Mouse (Mus musculus) liver, postnatal 0 days (tissue): ENCODE measurements around the gene Emc8. TPM values are rescaled to one million over a fixed set of nuclear protein-coding genes. Genes with fewer than 3 reads are reported as not detected.
"Not testable (repeated sequence)": the region's sequence is repeated elsewhere in the genome, so short reads cannot be mapped to it uniquely, and the experiment has no call there.

Experiments
- ATAC-seq: fragments of 200-750 bp; cut with Nextera tagmentation; 2 replicates; pipeline ENCODE4 v1.8.0; 2017; ENCODE audit warnings: mild to moderate bottlenecking, moderate library complexity
- DNase-seq: peaks from one replicate; pipeline ENCODE4 v3.0.0-alpha.2; 2016
- H3K27ac ChIP-seq: fragments of 300-500 bp; sonication (generic); 2 replicates; pipeline ENCODE4 v1.5.1; 2014; ENCODE audit warnings: antibody characterized with exemption, moderate library complexity, mild to moderate bottlenecking, low read depth
- H3K27me3 ChIP-seq: fragments of 300-500 bp; sonication (generic); 2 replicates; pipeline ENCODE4 v1.6.1; 2014; ENCODE audit warnings: low read length, control low read depth, mixed read lengths; ENCODE audit not compliant: insufficient read depth
- H3K36me3 ChIP-seq: fragments of 300-500 bp; sonication (generic); replicated peaks from 2 replicates; pipeline ENCODE4 v1.6.1; 2014; ENCODE audit warnings: mild to moderate bottlenecking, control low read depth, low read length, moderate library complexity, mixed read lengths; ENCODE audit not compliant: insufficient read depth
- H3K4me1 ChIP-seq: fragments of 300-500 bp; sonication (generic); 2 replicates; pipeline ENCODE4 v1.6.1; 2014; ENCODE audit warnings: antibody characterized with exemption, mild to moderate bottlenecking, control low read depth; ENCODE audit not compliant: insufficient read depth
- H3K4me2 ChIP-seq: fragments of 300-500 bp; sonication (generic); 2 replicates; pipeline ENCODE4 v1.6.1; 2014; ENCODE audit warnings: low read depth, mild to moderate bottlenecking, low read length, moderate library complexity, mixed read lengths
- H3K4me3 ChIP-seq: fragments of 300-500 bp; sonication (generic); 2 replicates; pipeline ENCODE4 v1.5.1; 2014; ENCODE audit warnings: low read depth, low read length
- H3K9ac ChIP-seq: fragments of 300-500 bp; sonication (generic); replicated peaks from 2 replicates; pipeline ENCODE4 v1.6.1; 2014; ENCODE audit warnings: mild to moderate bottlenecking, moderate library complexity
- H3K9me3 ChIP-seq: fragments of 300-500 bp; sonication (generic); 2 replicates; pipeline ENCODE4 v1.6.1; 2016; ENCODE audit warnings: mild to moderate bottlenecking, control low read depth, low read length, mixed read lengths
- CTCF ChIP-seq: sonication (generic); IDR thresholded peaks from 2 replicates; pipeline ENCODE4 v1.5.1; 2016; ENCODE audit warnings: antibody characterized with exemption, low read depth
- EP300 ChIP-seq: IDR thresholded peaks from 2 replicates; pipeline ENCODE4 v1.6.1; 2016; ENCODE audit warnings: antibody characterized with exemption, low read depth, mild to moderate bottlenecking
- WGBS: fragments of 180-500 bp; shearing (Covaris S2); extraction: QIAGEN DNeasy Blood & Tissue Kit; methylation state at CpG from one replicate; pipeline ENCODE4 v1.1.7; 2014; ENCODE audit not compliant: insufficient replicate concordance; 5-methylcytosine and 5-hydroxymethylcytosine counted together
- polyA plus RNA-seq: library from polyadenylated mRNA; unstranded; fragments of >200 nt; fragmentation: Nextera tagmentation; extraction: Ambion mirVana; gene quantifications from 2 replicates; pipeline ENCODE4 v1.2.1, GENCODE M21; 2015

The Emc8 gene
- polyA plus RNA-seq, 1 experiment from 2014 or later, result 83.9 TPM

DNA sequence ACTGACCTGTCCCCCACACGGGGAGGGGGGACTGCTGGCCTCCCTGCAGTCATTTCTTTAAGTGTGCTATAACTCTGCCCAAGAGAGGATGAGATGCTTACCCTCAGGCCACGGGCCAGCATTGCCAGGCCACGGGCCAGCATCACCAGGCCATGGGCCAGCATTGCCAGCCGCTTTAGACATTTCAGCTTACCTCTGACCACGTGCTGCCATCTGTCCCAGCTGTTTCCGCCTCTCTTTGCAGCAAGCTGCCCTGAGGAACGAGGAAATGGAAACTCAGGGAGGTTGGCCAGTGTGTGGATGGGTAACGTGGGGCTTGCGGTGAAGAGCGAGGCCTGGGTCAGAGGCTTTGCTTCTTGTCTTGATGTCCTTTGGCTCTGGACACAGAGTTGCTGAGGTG, 12.7 kb upstream of the Emc8 start:
- no peak for ATAC-seq

GRCm38 (mm10) chr8:120680405-120680804, 12.0 kb upstream of the Emc8 start:
- not testable (repeated sequence) for ATAC-seq, H3K36me3 ChIP-seq, H3K27me3 ChIP-seq, H3K4me1 ChIP-seq, H3K9ac ChIP-seq, H3K27ac ChIP-seq, H3K4me2 ChIP-seq, H3K4me3 ChIP-seq, H3K9me3 ChIP-seq
- WGBS, result 41% methylated on average over 7 of the region's 7 CpGs
- TF ChIP-seq CTCF, result peak; percentile 78
- DNase-seq, result peak; percentile 62

More for the DNA sequence above, 12.7 kb upstream of the Emc8 start:
- no peak for DNase-seq
- no peak overlapping the region for H3K9ac ChIP-seq
- H3K4me1 ChIP-seq, result peaks cover 2% of the 10 kb centered on the region; the same call in 1 of the 2 replicates
- H3K36me3 ChIP-seq, result no peaks in the 10 kb centered on the region
- 64% methylated on average over 10 of the region's 10 CpGs for WGBS
- no peaks in the 10 kb centered on the region for H3K27me3 ChIP-seq
- no peaks in the 10 kb centered on the region for H3K9me3 ChIP-seq
- H3K4me3 ChIP-seq, result no peak overlapping the region
- TF ChIP-seq EP300, result no peak
- TF ChIP-seq CTCF, result no peak
- no peak overlapping the region for H3K4me2 ChIP-seq
- no peak overlapping the region for H3K27ac ChIP-seq

DNA sequence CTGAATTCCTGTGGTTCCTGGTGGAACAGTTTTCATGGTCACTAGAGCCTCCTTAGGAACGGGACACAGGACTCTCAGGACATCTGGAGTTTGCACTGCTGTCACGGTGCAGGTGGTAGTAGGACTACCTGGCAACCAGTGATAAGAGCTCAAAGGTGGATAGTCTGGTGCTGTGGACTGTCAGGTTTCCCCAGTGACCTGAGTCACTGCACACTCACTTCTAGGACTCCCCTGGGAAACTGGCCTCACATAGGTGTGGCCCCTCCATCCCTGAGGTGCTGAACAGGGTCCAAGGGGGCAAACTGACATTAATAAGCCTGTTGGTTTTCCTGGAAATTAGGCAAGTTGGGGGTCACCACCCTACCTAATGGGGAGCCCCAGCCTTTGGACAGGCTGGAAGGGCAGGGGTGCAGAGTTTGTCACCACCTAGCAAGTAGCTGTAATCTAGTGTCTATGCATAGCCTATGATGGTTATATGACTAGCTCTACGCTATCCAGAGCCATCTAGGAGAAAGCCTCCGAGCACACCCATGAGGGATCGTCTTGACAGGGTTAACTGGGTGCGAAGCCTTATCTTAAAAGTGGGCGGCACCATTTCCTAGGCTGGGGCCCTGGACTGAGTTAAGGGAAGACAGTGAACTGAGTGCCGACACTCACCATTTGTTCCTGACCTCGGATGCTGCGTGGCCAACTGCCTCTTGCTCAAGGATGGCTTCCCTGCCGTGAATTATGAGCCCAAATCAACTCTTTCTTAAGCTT, 11.4 kb upstream of the Emc8 start:
- H3K4me2 ChIP-seq, result no peak overlapping the region
- TF ChIP-seq CTCF (no peak), EP300 (no peak)
- no peak for DNase-seq
- H3K27me3 ChIP-seq, result no peaks in the 10 kb centered on the region
- 24% methylated on average over 11 of the region's 11 CpGs for WGBS
- H3K36me3 ChIP-seq, result no peaks in the 10 kb centered on the region
- no peak for ATAC-seq
- no peak overlapping the region for H3K27ac ChIP-seq
- no peaks in the 10 kb centered on the region for H3K9me3 ChIP-seq
- H3K9ac ChIP-seq, result no peak overlapping the region
- H3K4me1 ChIP-seq, result no peaks in the 10 kb centered on the region; the same call in 1 of the 2 replicates
- H3K4me3 ChIP-seq, result no peak overlapping the region

DNA sequence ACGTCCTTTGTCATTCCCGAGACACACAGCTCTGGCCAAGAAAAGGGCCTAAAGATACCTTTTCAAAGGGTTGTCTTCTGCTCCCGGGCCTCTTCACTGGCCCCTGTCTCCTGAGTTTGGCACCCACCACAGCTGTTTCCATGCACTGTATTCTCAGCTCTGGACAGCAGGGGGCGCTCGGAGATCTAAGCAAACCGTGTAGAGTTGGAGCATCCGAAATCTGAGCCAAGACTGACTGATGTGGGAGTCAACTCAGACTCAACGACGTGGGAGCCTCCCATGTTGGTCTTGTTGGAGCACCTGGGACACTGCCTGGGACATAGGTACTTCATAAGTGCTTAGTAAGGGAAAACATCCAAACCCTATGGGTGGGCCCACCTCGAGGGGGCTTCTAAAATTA, 10.1 kb upstream of the Emc8 start:
- no peak overlapping the region; the same call in 1 of the 2 replicates for H3K9ac ChIP-seq
- peak; percentile 88 for DNase-seq
- H3K4me3 ChIP-seq, result no peak overlapping the region
- no peak overlapping the region for H3K27ac ChIP-seq
- H3K36me3 ChIP-seq, result peaks cover 6% of the 10 kb centered on the region
- H3K27me3 ChIP-seq, result no peaks in the 10 kb centered on the region
- no peak overlapping the region for H3K4me2 ChIP-seq
- H3K9me3 ChIP-seq, result no peaks in the 10 kb centered on the region
- no peaks in the 10 kb centered on the region; the same call in 1 of the 2 replicates for H3K4me1 ChIP-seq
- ATAC-seq, result peak; percentile 64; the same call in 1 of the 2 replicates
- WGBS, result 12% methylated on average over 10 of the region's 10 CpGs
- TF ChIP-seq CTCF (peak; percentile 95), EP300 (no peak)

DNA sequence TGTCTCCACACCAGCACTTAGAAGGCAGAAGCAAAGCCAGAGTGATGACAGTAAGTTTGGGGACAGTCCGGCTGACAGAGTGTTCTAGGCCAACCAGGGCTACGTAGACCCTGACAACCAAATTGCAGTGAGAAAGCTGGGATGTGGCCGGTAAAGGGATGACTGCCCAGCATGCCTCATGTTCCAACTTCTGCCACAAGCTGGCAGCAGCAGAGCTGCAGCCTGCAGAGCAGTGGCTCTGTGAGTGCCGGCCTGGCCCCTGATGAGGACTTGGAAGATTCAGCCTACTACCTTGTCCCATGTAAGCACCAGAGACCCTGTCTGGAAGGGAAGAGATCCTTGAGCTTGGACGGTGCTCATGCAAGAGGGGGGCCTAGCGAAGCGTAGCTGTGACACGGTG, 7.3 kb upstream of the Emc8 start:
- ATAC-seq (no peak), DNase-seq (no peak)
- no peaks in the 10 kb centered on the region for H3K9me3 ChIP-seq
- no peaks in the 10 kb centered on the region for H3K27me3 ChIP-seq
- H3K36me3 ChIP-seq, result peaks cover 32% of the 10 kb centered on the region
- H3K9ac ChIP-seq, result no peak overlapping the region
- H3K27ac ChIP-seq, result no peak overlapping the region
- H3K4me3 ChIP-seq, result no peak overlapping the region
- TF ChIP-seq EP300 (no peak), CTCF (no peak)
- no peak overlapping the region for H3K4me2 ChIP-seq
- H3K4me1 ChIP-seq, result no peaks in the 10 kb centered on the region; the same call in 1 of the 2 replicates
- WGBS, result 84% methylated on average over 8 of the region's 8 CpGs

DNA sequence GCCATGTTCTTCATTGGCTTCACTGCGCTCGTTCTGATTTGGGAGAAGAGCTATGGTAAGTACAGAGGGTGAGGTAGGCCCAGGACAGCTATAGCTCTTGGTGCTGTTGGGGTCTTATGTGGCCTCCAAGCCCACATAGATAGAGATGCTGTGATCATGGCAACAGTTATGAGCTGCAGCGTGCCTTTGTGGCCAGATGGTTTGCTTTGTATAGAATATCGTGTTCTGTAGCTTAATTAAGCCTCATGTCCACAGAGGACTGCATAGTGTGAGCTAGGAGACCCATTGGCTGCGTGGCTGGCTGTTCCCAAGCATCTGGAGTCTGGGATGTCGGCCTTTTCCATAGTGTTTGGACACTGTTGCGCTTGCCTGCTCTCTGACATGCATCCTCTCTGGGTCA, 4.9 kb upstream of the Emc8 start:
- 92% methylated on average over 7 of the region's 7 CpGs for WGBS
- ATAC-seq, result no peak
- no peaks in the 10 kb centered on the region for H3K27me3 ChIP-seq
- H3K27ac ChIP-seq, result no peak overlapping the region
- no peak overlapping the region for H3K4me3 ChIP-seq
- peaks cover 41% of the 10 kb centered on the region for H3K36me3 ChIP-seq
- no peaks in the 10 kb centered on the region for H3K9me3 ChIP-seq
- no peak for DNase-seq
- H3K4me2 ChIP-seq, result no peak overlapping the region
- TF ChIP-seq EP300, result no peak
- TF ChIP-seq CTCF, result no peak
- H3K9ac ChIP-seq, result no peak overlapping the region
- peaks cover 6% of the 10 kb centered on the region; the same call in 1 of the 2 replicates for H3K4me1 ChIP-seq
